8 mouse cellular contexts compared by ENCODE assay signal in genomic region chr7:89404081-89404733, GRCm38 (mm10). TPM values are rescaled to one million over a fixed set of nuclear protein-coding genes. Genes with fewer than 3 reads are reported as not detected.
DNase-seq lines count a peak whose midpoint lies in the region; ATAC-seq lines count a peak whose summit lies in the region.

Tmem135 (minus strand) TSS chr7:89404222.
Fzd4 (plus strand) TSS chr7:89404355.

- H3K4me1 ChIP-seq in brown adipose tissue, adult 24 weeks (ENCODE audit: control insufficient read depth, insufficient read depth, insufficient read length, low read length) = peaks cover 12% of the 10 kb centered on the region
- H3K4me1 ChIP-seq in heart, embryonic 14.5 days (ENCODE audit: control insufficient read depth in 2 of 2, insufficient read depth in 2 of 2, low read length in 2 of 2) = peaks cover 5 to 12% of the 10 kb centered on the region in 2 experiments; a peak in 1 of 4 replicates
- peaks cover 26% of the 10 kb centered on the region for H3K4me1 ChIP-seq in liver, embryonic 13.5 days (replicated peaks)
- H3K4me1 ChIP-seq in stomach, embryonic 16.5 days (ENCODE audit: control insufficient read depth, insufficient read depth, low read length) = peaks cover 27% of the 10 kb centered on the region

- DNase-seq in CD4-positive, CD25-positive, alpha-beta regulatory T cell, adult 2 months (ENCODE audit: low read depth, low spot score) = peak; percentile 75
- peak; percentile 74 for DNase-seq in fibroblast of lung, adult 2 months (ENCODE audit: low read depth)
- peak; percentile 99 for DNase-seq in kidney, postnatal 14 days
- DNase-seq in liver, embryonic 13.5 days = peak; percentile 77
- DNase-seq in neural tube, embryonic 10.5 days (ENCODE audit: extremely low spot score, low spot score) = peak; percentile 98

- ATAC-seq in heart, embryonic 14.5 days (ENCODE audit: insufficient number of reproducible peaks, insufficient read depth, low FRiP score, low read depth) = peak; percentile 96
- ATAC-seq in liver, embryonic 13.5 days (ENCODE audit: low read depth) = peak; percentile 94
- ATAC-seq in stomach, embryonic 16.5 days (ENCODE audit: insufficient read depth, low FRiP score) = peak; percentile 97

- peaks cover 22% of the 10 kb centered on the region for H3K36me3 ChIP-seq in heart, embryonic 14.5 days (ENCODE audit: control insufficient read depth, insufficient read depth, low read length)
- peaks cover 6% of the 10 kb centered on the region; the same call in 1 of the 2 replicates for H3K36me3 ChIP-seq in liver, embryonic 13.5 days
- H3K36me3 ChIP-seq in stomach, embryonic 16.5 days (ENCODE audit: control insufficient read depth, insufficient read depth, low read length) = no peaks in the 10 kb centered on the region

- peak within 1 kb of the TSS; percentile 91 for H3K4me2 ChIP-seq in heart, embryonic 14.5 days (ENCODE audit: low read length)
- peak within 1 kb of the TSS; percentile 87 for H3K4me2 ChIP-seq in liver, embryonic 13.5 days
- H3K4me2 ChIP-seq in stomach, embryonic 16.5 days (ENCODE audit: low read depth, low read length) = peak within 1 kb of the TSS; percentile 80

- peak within 1 kb of the TSS; percentile 100 for H3K27ac ChIP-seq in brown adipose tissue, adult 24 weeks (replicated peaks; ENCODE audit: low read depth, low read length)
- peak within 1 kb of the TSS; percentile 88 to 95 for H3K27ac ChIP-seq in heart, embryonic 14.5 days (replicated peaks in 1 of 2; ENCODE audit: control insufficient read depth in 1 of 2, insufficient read depth in 1 of 2, low read depth in 2 of 2, low read length in 2 of 2)
- peak within 1 kb of the TSS; percentile 57 for H3K27ac ChIP-seq in liver, embryonic 13.5 days
- H3K27ac ChIP-seq in stomach, embryonic 16.5 days (ENCODE audit: low read length) = peak within 1 kb of the TSS; percentile 94

- no peaks in the 10 kb centered on the region for H3K9me3 ChIP-seq in heart, embryonic 14.5 days (ENCODE audit: control insufficient read depth, low read length)
- no peaks in the 10 kb centered on the region for H3K9me3 ChIP-seq in liver, embryonic 13.5 days (replicated peaks)
- H3K9me3 ChIP-seq in stomach, embryonic 16.5 days (replicated peaks; ENCODE audit: control insufficient read depth, low read length) = no peaks in the 10 kb centered on the region

- H3K4me3 ChIP-seq in brown adipose tissue, adult 24 weeks (ENCODE audit: insufficient read depth, low read depth, low read length) = peak within 1 kb of the TSS; percentile 86
- H3K4me3 ChIP-seq in heart, embryonic 14.5 days (ENCODE audit: control insufficient read depth in 1 of 2, insufficient read depth in 1 of 2, low read depth in 1 of 2, low read length in 2 of 2) = peak within 1 kb of the TSS; percentile 84 to 90
- H3K4me3 ChIP-seq in liver, embryonic 13.5 days (replicated peaks) = peak within 1 kb of the TSS; percentile 67
- peak within 1 kb of the TSS; percentile 96 for H3K4me3 ChIP-seq in stomach, embryonic 16.5 days (replicated peaks; ENCODE audit: low read length)

- no peaks in the 10 kb centered on the region for H3K27me3 ChIP-seq in heart, embryonic 14.5 days (ENCODE audit: control insufficient read depth, insufficient read depth, low read length)
- H3K27me3 ChIP-seq in liver, embryonic 13.5 days = peaks cover 56% of the 10 kb centered on the region
- no peaks in the 10 kb centered on the region for H3K27me3 ChIP-seq in stomach, embryonic 16.5 days (ENCODE audit: control insufficient read depth, insufficient read depth, low read length)

- H3K9ac ChIP-seq in heart, embryonic 14.5 days (ENCODE audit: low read length) = peak within 1 kb of the TSS; percentile 90
- peak within 1 kb of the TSS; percentile 74 for H3K9ac ChIP-seq in liver, embryonic 13.5 days
- H3K9ac ChIP-seq in stomach, embryonic 16.5 days (ENCODE audit: low read length) = peak within 1 kb of the TSS; percentile 96

- 0% methylated on average over 56 of the region's 62 CpGs for WGBS in heart, embryonic 14.5 days
- under 1% methylated on average over 59 of the region's 62 CpGs for WGBS in liver, embryonic 13.5 days (ENCODE audit: insufficient replicate concordance)
- 1% methylated on average over 61 of the region's 62 CpGs for WGBS in stomach, embryonic 16.5 days

RNA-seq across cellular contexts. Expression of gene Tmem135, which starts in this region (rescaled TPM):
- 128 and 134 TPM in 2 replicates for polyA plus RNA-seq in brown adipose tissue, adult 24 weeks (2012; ENCODE audit: insufficient read depth, insufficient read length, missing spikeins)
- 28.4 and 29.4 TPM in 2 replicates for polyA plus RNA-seq in heart, embryonic 14.5 days (2014; fragmentation: Nextera tagmentation; extraction: Ambion mirVana)
- polyA plus RNA-seq in liver, embryonic 13.5 days (2015; fragmentation: Nextera tagmentation; extraction: Ambion mirVana) = 12.4 and 16.7 TPM in 2 replicates
- 36.3 and 43.1 TPM in 2 replicates for polyA plus RNA-seq in stomach, embryonic 16.5 days (2015; fragmentation: Nextera tagmentation; extraction: Ambion mirVana)

RNA-seq across cellular contexts. Expression of gene Fzd4, which starts in this region (rescaled TPM):
- polyA plus RNA-seq in brown adipose tissue, adult 24 weeks (2012; ENCODE audit: insufficient read depth, insufficient read length, missing spikeins) = 57.1 and 88.8 TPM in 2 replicates
- 12.7 and 13.2 TPM in 2 replicates for polyA plus RNA-seq in heart, embryonic 14.5 days (2014; fragmentation: Nextera tagmentation; extraction: Ambion mirVana)
- 1.7 and 2.1 TPM in 2 replicates for polyA plus RNA-seq in liver, embryonic 13.5 days (2015; fragmentation: Nextera tagmentation; extraction: Ambion mirVana)
- polyA plus RNA-seq in stomach, embryonic 16.5 days (2015; fragmentation: Nextera tagmentation; extraction: Ambion mirVana) = 14.7 and 14.8 TPM in 2 replicates

Comparison
In these comparisons a context has a peak if more than half of its experiments do, and no peak if none do; other contexts are left out.
1. Peak in every context shown above with its lines: DNase-seq, ATAC-seq, H3K4me3 ChIP-seq and H3K27ac ChIP-seq.